Mouse (Mus musculus): Measurements from ENCODE around the gene Jmjd8. TPM values are rescaled to one million over a fixed set of nuclear protein-coding genes. Genes with fewer than 3 reads are reported as not detected.
"Not testable (repeated sequence)": the region's sequence is repeated elsewhere in the genome, so short reads cannot be mapped to it uniquely, and the experiment has no call there.

Jmjd8 gene
- polyA plus RNA-seq, 1 experiment from 2014 or later = 72.8 TPM

GRCm38 (mm10) chr17:25794197-25794596 is 34.5 kb upstream of the Jmjd8 start:
- Histone ChIP-seq H3K4me1 (replicated peaks) (peaks cover 61% of the 10 kb centered on the region), H3K36me3 (peaks cover 8% of the 10 kb centered on the region; the same call in 1 of the 2 replicates), H3K4me3 (replicated peaks) (peak overlapping the region; percentile 64), H3K27me3 (no peaks in the 10 kb centered on the region), H3K9ac (replicated peaks) (peak overlapping the region; percentile 71), H3K9me3 (no peaks in the 10 kb centered on the region), H3K4me2 (replicated peaks) (peak overlapping the region; percentile 82), H3K27ac (peak overlapping the region; percentile 91; the same call in 1 of the 2 replicates)
- WGBS = 16% methylated on average over 13 of the region's 13 CpGs
- ATAC-seq = no peak

- Histone ChIP-seq H3K36me3 (no peaks in the 10 kb centered on the region), H3K27me3 (no peaks in the 10 kb centered on the region), H3K27ac (peak overlapping the region; percentile 91), H3K4me3 (replicated peaks) (peak overlapping the region; percentile 64), H3K4me1 (replicated peaks) (peaks cover 61% of the 10 kb centered on the region), H3K9ac (replicated peaks) (peak overlapping the region; percentile 71), H3K9me3 (no peaks in the 10 kb centered on the region), H3K4me2 (replicated peaks) (peak overlapping the region; percentile 82)
- 39% methylated on average over 17 of the region's 17 CpGs for WGBS
- ATAC-seq = no peak
Observed at GRCm38 (mm10) chr17:25794998-25795397, 33.7 kb upstream of the Jmjd8 start.

GRCm38 (mm10) chr17:25795609-25796092 is 33.0 kb upstream of the Jmjd8 start, which contains the start of gene AC134908.4:
Gene AC134908.4, minus strand, starts transcription at chr17:25795659.
- peak within 1 kb of the TSS; percentile 71 for H3K9ac ChIP-seq (replicated peaks)
- 0% methylated on average over 6 of the region's 6 CpGs for WGBS
- H3K4me1 ChIP-seq (replicated peaks) = peaks cover 57% of the 10 kb centered on the region
- H3K36me3 ChIP-seq = no peaks in the 10 kb centered on the region
- no peak for ATAC-seq
- peak within 1 kb of the TSS; percentile 64 for H3K4me3 ChIP-seq (replicated peaks)
- H3K27me3 ChIP-seq = no peaks in the 10 kb centered on the region
- H3K4me2 ChIP-seq (replicated peaks) = peak within 1 kb of the TSS; percentile 82
- no peaks in the 10 kb centered on the region for H3K9me3 ChIP-seq
- H3K27ac ChIP-seq = peak within 1 kb of the TSS; percentile 91

- peak overlapping the region; percentile 64 for H3K4me3 ChIP-seq (replicated peaks)
- peaks cover 53% of the 10 kb centered on the region for H3K4me1 ChIP-seq (replicated peaks)
- H3K27ac ChIP-seq = peak overlapping the region; percentile 60; the same call in 1 of the 2 replicates
Observed at GRCm38 (mm10) chr17:25796211-25796771, 32.4 kb upstream of the Jmjd8 start.

GRCm38 (mm10) chr17:25796951-25797369 is 31.7 kb upstream of the Jmjd8 start, which contains the start of gene Metrn:
Gene Metrn, minus strand, starts transcription at chr17:25797136.
- under 1% methylated on average over 35 of the region's 35 CpGs for WGBS
- Histone ChIP-seq H3K4me1 (replicated peaks) (peaks cover 55% of the 10 kb centered on the region), H3K4me2 (replicated peaks) (peak within 1 kb of the TSS; percentile 82), H3K4me3 (replicated peaks) (peak within 1 kb of the TSS; percentile 64), H3K36me3 (no peaks in the 10 kb centered on the region), H3K9ac (replicated peaks) (peak within 1 kb of the TSS; percentile 71), H3K27ac (peak within 1 kb of the TSS; percentile 60; the same call in 1 of the 2 replicates), H3K9me3 (no peaks in the 10 kb centered on the region), H3K27me3 (no peaks in the 10 kb centered on the region)
- ATAC-seq = peak; percentile 57

More at GRCm38 (mm10) chr17:25796211-25796771, 32.4 kb upstream of the Jmjd8 start:
- H3K9ac ChIP-seq (replicated peaks) = peak overlapping the region; percentile 71
- peak overlapping the region; percentile 82 for H3K4me2 ChIP-seq (replicated peaks)
- H3K27me3 ChIP-seq = no peaks in the 10 kb centered on the region
- H3K36me3 ChIP-seq = no peaks in the 10 kb centered on the region
- no peak for ATAC-seq
- H3K9me3 ChIP-seq = no peaks in the 10 kb centered on the region
- under 1% methylated on average over 36 of the region's 37 CpGs for WGBS

- H3K9ac ChIP-seq (replicated peaks) = no peak overlapping the region
- WGBS = 10% methylated on average over 6 of the region's 6 CpGs
- no peak overlapping the region for H3K4me3 ChIP-seq (replicated peaks)
- no peaks in the 10 kb centered on the region for H3K27me3 ChIP-seq
- no peak overlapping the region for H3K4me2 ChIP-seq (replicated peaks)
- no peak for ATAC-seq
- no peaks in the 10 kb centered on the region for H3K36me3 ChIP-seq
- H3K4me1 ChIP-seq (replicated peaks) = peaks cover 42% of the 10 kb centered on the region
- no peaks in the 10 kb centered on the region for H3K9me3 ChIP-seq
- H3K27ac ChIP-seq = no peak overlapping the region
Observed at GRCm38 (mm10) chr17:25801029-25801428, 27.6 kb upstream of the Jmjd8 start.

GRCm38 (mm10) chr17:25802825-25803517 is 25.7 kb upstream of the Jmjd8 start:
- 6% methylated on average over 10 of the region's 10 CpGs for WGBS

GRCm38 (mm10) chr17:25806507-25806906 is 22.2 kb upstream of the Jmjd8 start:
- H3K27me3 ChIP-seq = no peaks in the 10 kb centered on the region
- no peaks in the 10 kb centered on the region for H3K36me3 ChIP-seq
- no peak overlapping the region for H3K9ac ChIP-seq (replicated peaks)
- no peak overlapping the region for H3K4me3 ChIP-seq (replicated peaks)
- 95% methylated on average over 4 of the region's 4 CpGs for WGBS
- no peaks in the 10 kb centered on the region for H3K9me3 ChIP-seq
- peaks cover 52% of the 10 kb centered on the region for H3K4me1 ChIP-seq (replicated peaks)
- H3K27ac ChIP-seq = no peak overlapping the region
- no peak for ATAC-seq
- no peak overlapping the region for H3K4me2 ChIP-seq (replicated peaks)

More at GRCm38 (mm10) chr17:25802825-25803517, 25.7 kb upstream of the Jmjd8 start:
- peak overlapping the region; percentile 95 for H3K27ac ChIP-seq
- peaks cover 32% of the 10 kb centered on the region for H3K4me1 ChIP-seq (replicated peaks)
- H3K4me3 ChIP-seq (replicated peaks) = peak overlapping the region; percentile 12; the same call in 1 of the 2 replicates
- H3K36me3 ChIP-seq = no peaks in the 10 kb centered on the region
- H3K9ac ChIP-seq (replicated peaks) = peak overlapping the region; percentile 51
- no peaks in the 10 kb centered on the region for H3K9me3 ChIP-seq
- H3K27me3 ChIP-seq = no peaks in the 10 kb centered on the region
- peak; percentile 95 for ATAC-seq
- H3K4me2 ChIP-seq (replicated peaks) = peak overlapping the region; percentile 52

GRCm38 (mm10) chr17:25807452-25807851 is 21.2 kb upstream of the Jmjd8 start:
- WGBS = 55% methylated on average over 2 of the region's 2 CpGs
- H3K27ac ChIP-seq; ATAC-seq; H3K4me3 ChIP-seq (replicated peaks); H3K9me3 ChIP-seq; H3K9ac ChIP-seq (replicated peaks); H3K36me3 ChIP-seq; H3K4me2 ChIP-seq (replicated peaks); H3K27me3 ChIP-seq: not testable (repeated sequence)
- H3K4me1 ChIP-seq (replicated peaks) = peaks cover 52% of the 10 kb centered on the region

GRCm38 (mm10) chr17:25808028-25808427 is 20.6 kb upstream of the Jmjd8 start:
- ATAC-seq = no peak
- 32% methylated on average over 5 of the region's 5 CpGs for WGBS
- Histone ChIP-seq H3K36me3 (no peaks in the 10 kb centered on the region), H3K4me1 (replicated peaks) (peaks cover 52% of the 10 kb centered on the region), H3K27me3 (peaks cover 6% of the 10 kb centered on the region; the same call in 1 of the 2 replicates), H3K4me3 (replicated peaks) (peak overlapping the region; percentile 88), H3K4me2 (replicated peaks) (peak overlapping the region; percentile 88), H3K9me3 (no peaks in the 10 kb centered on the region), H3K27ac (peak overlapping the region; percentile 99), H3K9ac (replicated peaks) (peak overlapping the region; percentile 96)

- WGBS = under 1% methylated on average over 76 of the region's 100 CpGs
- Histone ChIP-seq H3K36me3 (no peaks in the 10 kb centered on the region), H3K27ac (peak within 1 kb of the TSS; percentile 99), H3K9ac (replicated peaks) (peak within 1 kb of the TSS; percentile 96), H3K4me2 (replicated peaks) (peak within 1 kb of the TSS; percentile 88), H3K27me3 (peaks cover 6% of the 10 kb centered on the region; the same call in 1 of the 2 replicates), H3K9me3 (no peaks in the 10 kb centered on the region), H3K4me3 (replicated peaks) (peak within 1 kb of the TSS; percentile 88), H3K4me1 (replicated peaks) (peaks cover 51% of the 10 kb centered on the region)
- peak; percentile 77 for ATAC-seq
Observed at GRCm38 (mm10) chr17:25808789-25809605, 19.7 kb upstream of the Jmjd8 start, which contains the start of gene Fbxl16. Gene Fbxl16, plus strand, starts transcription at chr17:25809085.
